Mouse (Mus musculus): ENCODE measurements at regions not wholly inside any gene's neighbourhood (a gene's known extent, or its start where the extent isn't known, plus 50 kb on each side); places are given as distances from the start of the nearest gene placed in this dataset.

DNA sequence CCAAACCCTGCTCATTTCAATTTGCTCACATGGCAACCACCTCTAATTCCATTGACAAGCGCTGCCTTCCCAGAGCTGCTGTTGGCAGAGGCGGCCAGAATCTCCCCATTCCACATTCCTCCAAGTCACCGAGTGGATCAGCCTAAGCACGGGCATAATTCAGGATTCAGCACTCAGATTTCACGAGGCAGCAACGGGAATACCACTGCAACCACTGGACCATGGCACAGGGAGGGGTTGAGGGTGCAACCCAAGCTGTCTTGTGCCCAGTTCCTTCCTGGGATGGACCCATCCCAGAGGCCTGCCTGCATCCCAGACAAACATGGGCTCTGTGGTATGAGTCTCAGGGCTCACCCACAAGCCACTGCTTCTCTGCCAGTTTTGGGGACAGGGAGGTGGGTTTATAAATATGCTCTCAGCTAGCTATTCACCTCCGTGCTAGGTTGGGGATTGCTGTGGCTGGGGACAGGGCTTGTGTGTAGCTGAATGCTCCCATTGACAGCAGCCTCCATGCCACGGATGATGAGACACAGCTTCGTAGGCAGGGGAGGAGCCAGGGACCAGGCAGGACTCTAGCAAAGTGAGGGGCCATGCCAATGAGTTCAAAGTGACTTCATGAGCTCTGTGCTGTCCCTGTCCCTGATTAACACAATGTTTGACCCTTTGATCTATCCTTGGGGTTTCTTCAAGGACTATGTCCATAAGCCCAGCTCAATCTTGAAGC is 82.5 kb downstream of the Irx5 start:
- TF ChIP-seq CTCF (IDR thresholded peaks at IDR 0.05; ENCODE audit: insufficient read depth, low read depth, low read length) (no peak), POLR2A (IDR thresholded peaks at IDR 0.05; ENCODE audit: insufficient read depth, low read depth, low read length) (no peak)

Measured in olfactory bulb, adult 2 months (tissue).